Mouse (Mus musculus): ENCODE results near the gene Adap2. TPM values are rescaled to one million over a fixed set of nuclear protein-coding genes. Genes with fewer than 3 reads are reported as not detected.

Gene Adap2
- 2.7 and 5.4 TPM in 2 replicates for polyA plus RNA-seq (2012; rRNA removed)

GRCm38 (mm10) chr11:80153857-80154495, at the start of gene Adap2:
Gene Adap2 (plus strand): TSS chr11:80154105.

DNA sequence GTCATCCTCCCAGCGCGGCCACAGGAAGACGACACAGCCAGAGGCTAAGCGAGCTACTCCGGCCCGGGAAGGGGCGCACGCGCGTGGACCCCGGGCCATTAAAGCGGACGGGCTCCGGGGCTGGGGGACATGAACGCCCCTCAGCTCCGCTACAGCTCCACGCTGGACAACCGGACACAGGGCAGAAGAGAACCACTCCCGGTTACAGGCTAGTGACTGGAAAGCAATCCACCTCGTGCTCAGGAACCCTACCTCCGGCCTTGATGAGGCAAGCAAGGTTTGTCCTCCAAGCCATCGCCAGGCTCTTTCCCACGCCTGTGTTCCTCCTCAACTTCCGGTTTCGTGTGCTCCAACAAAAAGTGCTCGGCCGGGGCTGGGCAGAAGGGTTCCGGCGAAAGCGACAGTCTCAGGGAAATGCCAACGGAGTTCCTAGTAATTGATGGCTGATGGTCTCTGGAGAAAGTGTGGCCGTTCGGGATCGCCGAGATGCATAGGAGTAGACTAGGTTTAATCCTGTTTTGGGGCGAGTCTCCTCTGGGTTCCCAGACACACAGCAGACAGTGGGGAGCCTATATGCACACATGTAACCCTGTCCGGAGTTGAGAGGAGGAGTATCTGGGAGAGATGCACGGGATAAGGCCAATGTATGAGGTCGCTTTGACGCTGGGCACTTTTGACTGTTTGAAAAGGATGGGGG, 11.9 kb upstream of the Adap2 start, which contains the start of gene Tefm:
Tefm (minus strand) TSS at position 351 of the 697 bp plus-strand sequence.

GRCm38 (mm10) chr11:80183705-80184255, 29.9 kb downstream of the Adap2 start, which contains the start of gene Rnf135:
Gene Rnf135 (plus strand): TSS chr11:80183851.

GRCm38 (mm10) chr11:80208860-80209800, 55.2 kb downstream of the Adap2 start, which contains the start of gene Rhot1:
Gene Rhot1 (plus strand): TSS chr11:80209019.

Other genes starting within 250 kb of the Adap2 start
- gene Utp6, start 191.7 kb upstream of the Adap2 start, polyA plus RNA-seq (2012; rRNA removed), result 0.57 and 0.78 TPM in 2 replicates
- gene Suz12, start 161.0 kb upstream of the Adap2 start, polyA plus RNA-seq (2012; rRNA removed), result 0.56 and 0.67 TPM in 2 replicates
- 0.94 and 1.5 TPM in 2 replicates for gene Crlf3, start 73.1 kb upstream of the Adap2 start, polyA plus RNA-seq (2012; rRNA removed)
- gene Atad5, start 64.7 kb upstream of the Adap2 start, polyA plus RNA-seq (2012; rRNA removed), result 0.01 and 0.16 TPM in 2 replicates
- gene Tefm, start 11.9 kb upstream of the Adap2 start, polyA plus RNA-seq (2012; rRNA removed), result 0.67 and 0.82 TPM in 2 replicates
- 1.9 and 2.2 TPM in 2 replicates for gene Rnf135, start 29.7 kb downstream of the Adap2 start, polyA plus RNA-seq (2012; rRNA removed)
- gene Rhot1, start 54.9 kb downstream of the Adap2 start, polyA plus RNA-seq (2012; rRNA removed), result 1.5 and 2.1 TPM in 2 replicates
- 1.0 and 1.3 TPM in 2 replicates for gene Rhbdl3, start 146.8 kb downstream of the Adap2 start, polyA plus RNA-seq (2012; rRNA removed)
- gene 5730455P16Rik, start 223.9 kb downstream of the Adap2 start, polyA plus RNA-seq (2012; rRNA removed), result 0.41 and 0.74 TPM in 2 replicates
- 24.1 and 27.3 TPM in 2 replicates for gene Zfp207, start 229.2 kb downstream of the Adap2 start, polyA plus RNA-seq (2012; rRNA removed)